Mouse (Mus musculus) large intestine, adult 2 months (tissue): Measurements from ENCODE around the gene Macc1. TPM values are rescaled to one million over a fixed set of nuclear protein-coding genes. Genes with fewer than 3 reads are reported as not detected.
"Not testable (repeated sequence)": the region's sequence is repeated elsewhere in the genome, so short reads cannot be mapped to it uniquely, and the experiment has no call there.

Experiments
- DNase-seq: peaks from one replicate; pipeline ENCODE4 v3.0.0-alpha.2; 2012; ENCODE audit warnings: low read depth, low spot score
- WGBS: fragments of 180-500 bp; shearing (Covaris S2); methylation state at CpG from one replicate; pipeline ENCODE4 v1.1.7; 2018; 5-methylcytosine and 5-hydroxymethylcytosine counted together
- polyA plus RNA-seq: library from polyadenylated mRNA; depleted of rRNA; stranded (reverse); fragments of >200 nt; gene quantifications from 2 replicates; pipeline ENCODE4 v1.2.3, GENCODE M21; 2012; rRNA removed

Gene Macc1
- 0.06 and 0.12 TPM in 2 replicates for polyA plus RNA-seq

GRCm38 (mm10) chr12:119313970-119314369 lies at the start of gene Macc1:
Macc1 (plus strand) TSS chr12:119314270.
- no peak for DNase-seq

GRCm38 (mm10) chr12:119264506-119264905 lies 49.6 kb upstream of the Macc1 start:
- DNase-seq: no peak
- WGBS: 81% methylated on average over 3 of the region's 3 CpGs

GRCm38 (mm10) chr12:119268723-119269122 lies 45.3 kb upstream of the Macc1 start:
- DNase-seq: no peak
- 72% methylated on average over 1 of the region's 1 CpGs for WGBS

- no peak for DNase-seq
- 75% methylated on average over 2 of the region's 2 CpGs for WGBS
Measured at GRCm38 (mm10) chr12:119270036-119270435, 44.0 kb upstream of the Macc1 start.

- WGBS: 89% methylated on average over 1 of the region's 1 CpGs
Measured at GRCm38 (mm10) chr12:119271964-119272363, 42.1 kb upstream of the Macc1 start.

GRCm38 (mm10) chr12:119273605-119274004 lies 40.5 kb upstream of the Macc1 start:
- no peak for DNase-seq
- WGBS: 18% methylated on average over 1 of the region's 1 CpGs

More at GRCm38 (mm10) chr12:119271964-119272363, 42.1 kb upstream of the Macc1 start:
- no peak for DNase-seq

GRCm38 (mm10) chr12:119276282-119276681 lies 37.8 kb upstream of the Macc1 start:
- WGBS: 88% methylated on average over 1 of the region's 1 CpGs

GRCm38 (mm10) chr12:119291618-119292017 lies 22.5 kb upstream of the Macc1 start:
- DNase-seq: no peak
- WGBS: 94% methylated on average over 6 of the region's 6 CpGs

More at GRCm38 (mm10) chr12:119276282-119276681, 37.8 kb upstream of the Macc1 start:
- DNase-seq: no peak

GRCm38 (mm10) chr12:119303618-119304017 lies 10.5 kb upstream of the Macc1 start:
- DNase-seq: no peak

GRCm38 (mm10) chr12:119313014-119313763 lies 881 bp upstream of the Macc1 start:
- no peak for DNase-seq
- WGBS: 47% methylated on average over 3 of the region's 3 CpGs

GRCm38 (mm10) chr12:119318799-119319198 lies 4.7 kb downstream of the Macc1 start:
- 59% methylated on average over 1 of the region's 1 CpGs for WGBS

GRCm38 (mm10) chr12:119325400-119325799 lies 11.3 kb downstream of the Macc1 start:
- no peak for DNase-seq

More at GRCm38 (mm10) chr12:119318799-119319198, 4.7 kb downstream of the Macc1 start:
- no peak for DNase-seq

- WGBS: 79% methylated on average over 4 of the region's 4 CpGs
- DNase-seq: no peak
Measured at GRCm38 (mm10) chr12:119330644-119331043, 16.6 kb downstream of the Macc1 start.

GRCm38 (mm10) chr12:119333376-119333775 lies 19.3 kb downstream of the Macc1 start:
- no peak for DNase-seq

GRCm38 (mm10) chr12:119352579-119352978 lies 38.5 kb downstream of the Macc1 start:
- WGBS: 43% methylated on average over 16 of the region's 16 CpGs
- DNase-seq: not testable (repeated sequence)

- no peak for DNase-seq
- WGBS: 71% methylated on average over 7 of the region's 7 CpGs
Measured at GRCm38 (mm10) chr12:119357418-119358241, 43.6 kb downstream of the Macc1 start.

GRCm38 (mm10) chr12:119358242-119358515 lies 44.1 kb downstream of the Macc1 start:
- no peak for DNase-seq
- WGBS: 62% methylated on average over 1 of the region's 1 CpGs

GRCm38 (mm10) chr12:119365041-119365440 lies 51.0 kb downstream of the Macc1 start:
- DNase-seq: no peak
- WGBS: 53% methylated on average over 1 of the region's 1 CpGs

GRCm38 (mm10) chr12:119369832-119370231 lies 55.8 kb downstream of the Macc1 start:
- WGBS: 69% methylated on average over 4 of the region's 4 CpGs
- DNase-seq: no peak

GRCm38 (mm10) chr12:119372359-119372758 lies 58.3 kb downstream of the Macc1 start:
- 50% methylated on average over 4 of the region's 4 CpGs for WGBS
- no peak for DNase-seq

GRCm38 (mm10) chr12:119376879-119377278 lies 62.8 kb downstream of the Macc1 start:
- DNase-seq: no peak
